Mouse (Mus musculus) heart, postnatal 0 days (tissue): ENCODE results near the gene Ulk3.

Experiments
- CTCF ChIP-seq: IDR thresholded peaks from 2 replicates; pipeline ENCODE4 v1.5.1; 2016; ENCODE audit warnings: antibody characterized with exemption, control low read depth, low read depth
- EP300 ChIP-seq: IDR thresholded peaks from 2 replicates; pipeline ENCODE4 v1.6.1; 2016; ENCODE audit warnings: antibody characterized with exemption, low read depth

GRCm38 (mm10) chr9:57639661-57640328 is 50.5 kb downstream of the Ulk3 start:
- no peak for TF ChIP-seq CTCF
- no peak for TF ChIP-seq EP300
